Mouse (Mus musculus) MEL (cell line): ENCODE measurements at regions not wholly inside any gene's neighbourhood (a gene's known extent, or its start where the extent isn't known, plus 50 kb on each side); places are given as distances from the start of the nearest gene placed in this dataset.

Experiments used
- DNase-seq: peaks from one replicate; pipeline ENCODE4 v3.0.0; 2011; ENCODE audit warnings: low read depth, low spot score
- H3K27ac ChIP-seq: 2 replicates; pipeline ENCODE4 v1.5.1; 2012; ENCODE audit warnings: low read depth, mild to moderate bottlenecking, control low read depth, low read length, moderate library complexity; ENCODE audit not compliant: control insufficient read depth
- H3K27me3 ChIP-seq, 2 experiments: fragments of 150-350 bp in 1 of 2; sonication (generic) in 1 of 2; 2 replicates each; pipeline ENCODE4 v1.6.1; 2012; ENCODE audit warnings: low read length in 2 of 2, mild to moderate bottlenecking in 2 of 2, improper control_type of control experiment in 1 of 2, moderate library complexity in 1 of 2; ENCODE audit not compliant: insufficient read depth in 2 of 2, control insufficient read depth in 1 of 2
- H3K36me3 ChIP-seq, 2 experiments: 2 replicates each; pipeline ENCODE4 v1.6.1; 2012 to 2014; ENCODE audit warnings: low read length in 2 of 2, improper control_type of control experiment in 1 of 2, inconsistent platforms in 1 of 2, mild to moderate bottlenecking in 1 of 2; ENCODE audit not compliant: insufficient read depth in 2 of 2, control insufficient read depth in 1 of 2
- H3K4me1 ChIP-seq, 2 experiments: fragments of 150-350 bp in 1 of 2; sonication (generic) in 1 of 2; 2 replicates each; pipeline ENCODE4 v1.6.1; 2012; ENCODE audit warnings: low read length in 2 of 2, improper control_type of control experiment in 1 of 2, mild to moderate bottlenecking in 1 of 2; ENCODE audit not compliant: insufficient read depth in 2 of 2, control insufficient read depth in 1 of 2
- H3K4me3 ChIP-seq, 2 experiments: fragments of 150-350 bp in 1 of 2; sonication (generic) in 1 of 2; 2 replicates each; pipeline ENCODE4 v1.5.1; 2012; ENCODE audit warnings: low read depth in 2 of 2, low read length in 2 of 2, mild to moderate bottlenecking in 2 of 2, moderate library complexity in 2 of 2, control low read depth in 1 of 2, improper control_type of control experiment in 1 of 2; ENCODE audit not compliant: control insufficient read depth in 1 of 2, insufficient read depth in 1 of 2
- H3K79me2 ChIP-seq: 2 replicates; pipeline ENCODE4 v1.6.1; 2012; ENCODE audit warnings: mild to moderate bottlenecking, low read length, moderate library complexity; ENCODE audit not compliant: control insufficient read depth, poor library complexity, insufficient read depth
- H3K9ac ChIP-seq: 2 replicates; pipeline ENCODE4 v1.6.1; 2012; ENCODE audit warnings: low read depth, mild to moderate bottlenecking, control low read depth, low read length, moderate library complexity; ENCODE audit not compliant: control insufficient read depth, poor library complexity, severe bottlenecking
- H3K9me3 ChIP-seq: fragments of 150-350 bp; sonication (generic); replicated peaks from 2 replicates; pipeline ENCODE4 v1.6.1; 2012; ENCODE audit warnings: mild to moderate bottlenecking, low read length, improper control_type of control experiment, moderate library complexity; ENCODE audit not compliant: insufficient read depth
- CHD2 ChIP-seq: IDR thresholded peaks from 2 replicates; pipeline ENCODE4 v1.6.1; 2011; ENCODE audit warnings: low read length, improper control_type of control experiment
- CTCF ChIP-seq, 3 experiments: IDR thresholded peaks in 2 of 3; conservative IDR thresholded peaks in 1 of 3; 2 replicates each; pipeline ENCODE4 v1.5.1; 2011 to 2012; ENCODE audit warnings: low read length in 3 of 3, low read depth in 2 of 3, mild to moderate bottlenecking in 2 of 3, improper control_type of control experiment in 1 of 3, inconsistent platforms in 1 of 3, mixed read lengths in 1 of 3, moderate library complexity in 1 of 3; ENCODE audit not compliant: control insufficient read depth in 1 of 3, insufficient read depth in 1 of 3, poor library complexity in 1 of 3, severe bottlenecking in 1 of 3
- ELF1 ChIP-seq: IDR thresholded peaks from 2 replicates; pipeline ENCODE4 v1.6.1; 2014; ENCODE audit warnings: low read depth, mild to moderate bottlenecking, inconsistent platforms, low read length, improper control_type of control experiment, moderate library complexity
- HCFC1 ChIP-seq: IDR thresholded peaks from 2 replicates; pipeline ENCODE4 v1.6.1; 2012; ENCODE audit warnings: low read depth, mild to moderate bottlenecking, inconsistent platforms, low read length, improper control_type of control experiment, moderate library complexity
- JUND ChIP-seq: IDR thresholded peaks from 2 replicates; pipeline ENCODE4 v1.6.1; 2011; ENCODE audit warnings: low read depth, mild to moderate bottlenecking, improper control_type of control experiment, low read length
- MAFK ChIP-seq: IDR thresholded peaks from 2 replicates; pipeline ENCODE4 v1.6.1; 2011; ENCODE audit warnings: low read depth, mild to moderate bottlenecking, low read length, improper control_type of control experiment, borderline replicate concordance
- MAX ChIP-seq: IDR thresholded peaks from 2 replicates; pipeline ENCODE4 v1.6.1; 2011; ENCODE audit warnings: low read length, improper control_type of control experiment
- MAZ ChIP-seq: IDR thresholded peaks from 2 replicates; pipeline ENCODE4 v1.6.1; 2012; ENCODE audit warnings: low read depth, mild to moderate bottlenecking, inconsistent platforms, low read length, improper control_type of control experiment
- NELFE ChIP-seq: IDR thresholded peaks from 2 replicates; pipeline ENCODE4 v1.6.1; 2011; ENCODE audit warnings: low read depth, low read length, improper control_type of control experiment
- NRF1 ChIP-seq: IDR thresholded peaks from 2 replicates; pipeline ENCODE4 v1.6.1; 2014; ENCODE audit warnings: low read depth, mild to moderate bottlenecking, inconsistent platforms, low read length, improper control_type of control experiment, moderate library complexity; ENCODE audit not compliant: poor library complexity, insufficient read depth, severe bottlenecking
- POLR2A ChIP-seq, 2 experiments: IDR thresholded peaks; 2 replicates each; pipeline ENCODE4 v1.6.1; 2011 to 2012; ENCODE audit warnings: low read length in 2 of 2, mild to moderate bottlenecking in 2 of 2, control low read depth in 1 of 2, improper control_type of control experiment in 1 of 2, low read depth in 1 of 2, moderate library complexity in 1 of 2; ENCODE audit not compliant: control insufficient read depth in 1 of 2, insufficient read depth in 1 of 2, poor library complexity in 1 of 2
- POLR2AphosphoS5 ChIP-seq: IDR thresholded peaks from 2 replicates; pipeline ENCODE4 v1.6.1; 2012; ENCODE audit warnings: low read depth, borderline replicate concordance, mild to moderate bottlenecking, inconsistent platforms, low read length, moderate library complexity, mixed read lengths
- RAD21 ChIP-seq: IDR thresholded peaks from 2 replicates; pipeline ENCODE4 v1.6.1; 2011; ENCODE audit warnings: mild to moderate bottlenecking, low read depth, low read length, improper control_type of control experiment
- RCOR1 ChIP-seq: IDR thresholded peaks from 2 replicates; pipeline ENCODE4 v1.6.1; 2012; ENCODE audit warnings: low read depth, mild to moderate bottlenecking, inconsistent platforms, low read length, improper control_type of control experiment
- SIN3A ChIP-seq: IDR thresholded peaks from 2 replicates; pipeline ENCODE4 v1.6.1; 2012; ENCODE audit warnings: low read length, improper control_type of control experiment, inconsistent platforms
- SMC3 ChIP-seq: IDR thresholded peaks from 2 replicates; pipeline ENCODE4 v1.6.1; 2011; ENCODE audit warnings: low read depth, low read length, improper control_type of control experiment
- TCF12 ChIP-seq: IDR thresholded peaks from 2 replicates; pipeline ENCODE4 v1.6.1; 2014; ENCODE audit warnings: low read depth, mild to moderate bottlenecking, inconsistent platforms, low read length, improper control_type of control experiment, moderate library complexity
- USF1 ChIP-seq: IDR thresholded peaks from 2 replicates; pipeline ENCODE4 v1.6.1; 2014; ENCODE audit warnings: low read depth, mild to moderate bottlenecking, inconsistent platforms, low read length, improper control_type of control experiment, moderate library complexity
- ZKSCAN1 ChIP-seq: IDR thresholded peaks from 2 replicates; pipeline ENCODE4 v1.6.1; 2012; ENCODE audit warnings: low read depth, mild to moderate bottlenecking, inconsistent platforms, low read length, improper control_type of control experiment, moderate library complexity
- ZNF384 ChIP-seq: IDR thresholded peaks from 2 replicates; pipeline ENCODE4 v1.6.1; 2012; ENCODE audit warnings: low read depth, mild to moderate bottlenecking, inconsistent platforms, low read length, improper control_type of control experiment

GRCm38 (mm10) chr7:71413121-71413520, 61.8 kb upstream of the Gm10295 start:
- no peaks in the 10 kb centered on the region for H3K27me3 ChIP-seq
- no peak overlapping the region for H3K9ac ChIP-seq
- H3K79me2 ChIP-seq = no peaks in the 10 kb centered on the region
- no peak for TF ChIP-seq CHD2
- no peak for TF ChIP-seq JUND
- no peak for TF ChIP-seq POLR2AphosphoS5
- TF ChIP-seq POLR2A (IDR thresholded peaks at IDR 0.05; ENCODE audit: control insufficient read depth in 1 of 2, insufficient read depth in 1 of 2, low read depth in 1 of 2, low read length in 2 of 2, poor library complexity in 1 of 2) = no peak
- no peak for TF ChIP-seq RCOR1
- TF ChIP-seq SIN3A = no peak
- no peak for TF ChIP-seq TCF12
- TF ChIP-seq RAD21 = no peak
- TF ChIP-seq HCFC1 = no peak
- TF ChIP-seq ZKSCAN1 = no peak
- TF ChIP-seq SMC3 = no peak
- TF ChIP-seq NELFE = no peak
- no peak for TF ChIP-seq ELF1
- no peak for TF ChIP-seq MAZ
- TF ChIP-seq USF1 = no peak
- TF ChIP-seq MAFK = no peak
- no peak for TF ChIP-seq ZNF384
- no peak for TF ChIP-seq NRF1
- no peak for TF ChIP-seq CTCF (IDR thresholded peaks at IDR 0.05 in 2 of 3, conservative IDR thresholded peaks at IDR 0.05 in 1 of 3; ENCODE audit: control insufficient read depth in 1 of 3, insufficient read depth in 1 of 3, low read depth in 2 of 3, low read length in 3 of 3, poor library complexity in 1 of 3, severe bottlenecking in 1 of 3)
- TF ChIP-seq MAX = no peak
- no peak overlapping the region for H3K4me3 ChIP-seq
- no peak overlapping the region for H3K27ac ChIP-seq
- no peaks in the 10 kb centered on the region for H3K36me3 ChIP-seq
- no peaks in the 10 kb centered on the region for H3K9me3 ChIP-seq
- H3K4me1 ChIP-seq = no peaks in the 10 kb centered on the region
- no peak for DNase-seq

DNA sequence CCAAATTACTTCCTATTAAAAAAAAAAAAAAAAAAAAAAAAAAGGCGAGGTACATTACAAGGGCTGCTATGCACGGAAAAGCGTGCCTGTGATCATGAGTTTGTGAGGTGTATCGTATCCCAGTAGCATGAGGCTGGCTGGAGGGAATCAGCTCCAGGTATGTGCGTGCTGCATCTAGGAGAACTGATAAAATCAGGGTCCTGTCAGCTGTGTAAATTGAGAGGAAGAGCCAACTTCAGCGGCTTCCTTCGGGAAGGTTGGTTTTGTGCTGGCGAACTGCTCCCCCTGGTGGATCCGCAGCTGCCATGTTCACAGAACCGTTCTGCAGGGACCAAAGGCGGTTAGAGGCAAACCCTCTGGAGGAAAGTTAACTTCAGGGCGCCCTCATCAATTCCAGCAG, 60.8 kb upstream of the Gm10295 start:
- no peaks in the 10 kb centered on the region for H3K4me1 ChIP-seq
- no peaks in the 10 kb centered on the region for H3K27me3 ChIP-seq
- no peak overlapping the region for H3K9ac ChIP-seq
- H3K4me3 ChIP-seq = no peak overlapping the region
- H3K9me3 ChIP-seq = no peaks in the 10 kb centered on the region
- no peaks in the 10 kb centered on the region for H3K79me2 ChIP-seq
- H3K27ac ChIP-seq = no peak overlapping the region
- TF ChIP-seq CTCF (IDR thresholded peaks at IDR 0.05 in 2 of 3, conservative IDR thresholded peaks at IDR 0.05 in 1 of 3; ENCODE audit: control insufficient read depth in 1 of 3, insufficient read depth in 1 of 3, low read depth in 2 of 3, low read length in 3 of 3, poor library complexity in 1 of 3, severe bottlenecking in 1 of 3) (peak in 2 of 3 experiments; percentile 18 to 45; a peak in 3 of 6 replicates), POLR2AphosphoS5 (no peak), POLR2A (IDR thresholded peaks at IDR 0.05; ENCODE audit: control insufficient read depth in 1 of 2, insufficient read depth in 1 of 2, low read depth in 1 of 2, low read length in 2 of 2, poor library complexity in 1 of 2) (no peak)
- no peak for DNase-seq
- no peaks in the 10 kb centered on the region for H3K36me3 ChIP-seq
